Mouse (Mus musculus): ENCODE measurements at regions not wholly inside any gene's neighbourhood (a gene's known extent, or its start where the extent isn't known, plus 50 kb on each side); places are given as distances from the start of the nearest gene placed in this dataset.
A peak's percentile ranks its signal among the peaks of the same experiment; 100 is the strongest.

GRCm38 (mm10) chr15:37166744-37167143, 159.2 kb upstream of the Zfp706 start:
- DNase-seq (ENCODE audit: low spot score) = no peak

- DNase-seq (ENCODE audit: low spot score) = no peak
Observed at GRCm38 (mm10) chr15:37165887-37166507, 158.4 kb upstream of the Zfp706 start.

GRCm38 (mm10) chr15:37165216-37165615, 157.6 kb upstream of the Zfp706 start:
- no peak for DNase-seq (ENCODE audit: low spot score)

GRCm38 (mm10) chr15:37164191-37165135, 156.9 kb upstream of the Zfp706 start:
- no peak for DNase-seq (ENCODE audit: low spot score)

GRCm38 (mm10) chr15:37159956-37160355, 152.4 kb upstream of the Zfp706 start:
- DNase-seq (ENCODE audit: low spot score) = no peak

- no peak for DNase-seq (ENCODE audit: low spot score)
Observed at GRCm38 (mm10) chr15:37159349-37159748, 151.8 kb upstream of the Zfp706 start.

- no peak for DNase-seq (ENCODE audit: low spot score)
Observed at GRCm38 (mm10) chr15:37157386-37157785, 149.8 kb upstream of the Zfp706 start.

GRCm38 (mm10) chr15:37154934-37155333, 147.4 kb upstream of the Zfp706 start:
- no peak for DNase-seq (ENCODE audit: low spot score)

GRCm38 (mm10) chr15:37153177-37153576, 145.6 kb upstream of the Zfp706 start:
- no peak for DNase-seq (ENCODE audit: low spot score)

GRCm38 (mm10) chr15:37135590-37136164, 128.1 kb upstream of the Zfp706 start:
- peak; percentile 2 for DNase-seq (ENCODE audit: low spot score)

GRCm38 (mm10) chr15:37134913-37135589, 127.5 kb upstream of the Zfp706 start:
- DNase-seq (ENCODE audit: low spot score) = no peak

- DNase-seq (ENCODE audit: low spot score) = no peak
Observed at GRCm38 (mm10) chr15:37134386-37134785, 126.8 kb upstream of the Zfp706 start.

GRCm38 (mm10) chr15:37133916-37134315, 126.3 kb upstream of the Zfp706 start:
- DNase-seq (ENCODE audit: low spot score) = no peak

- no peak for DNase-seq (ENCODE audit: low spot score)
Observed at GRCm38 (mm10) chr15:37127681-37128080, 120.1 kb upstream of the Zfp706 start.

GRCm38 (mm10) chr15:37127170-37127569, 119.6 kb upstream of the Zfp706 start:
- DNase-seq (ENCODE audit: low spot score) = no peak

GRCm38 (mm10) chr15:37125823-37126222, 118.2 kb upstream of the Zfp706 start:
- DNase-seq (ENCODE audit: low spot score) = no peak

GRCm38 (mm10) chr15:37124951-37125350, 117.4 kb upstream of the Zfp706 start:
- no peak for DNase-seq (ENCODE audit: low spot score)

- DNase-seq (ENCODE audit: low spot score) = no peak
Observed at GRCm38 (mm10) chr15:37124299-37124698, 116.7 kb upstream of the Zfp706 start.

GRCm38 (mm10) chr15:37120381-37120780, 112.8 kb upstream of the Zfp706 start:
- peak; percentile 19 for DNase-seq (ENCODE audit: low spot score)

GRCm38 (mm10) chr15:37114119-37114518, 106.5 kb upstream of the Zfp706 start:
- peak; percentile 47 for DNase-seq (ENCODE audit: low spot score)

- DNase-seq (ENCODE audit: low spot score) = no peak
Observed at GRCm38 (mm10) chr15:37110462-37110861, 102.9 kb upstream of the Zfp706 start.

GRCm38 (mm10) chr15:37102035-37102555, 94.5 kb upstream of the Zfp706 start:
- DNase-seq (ENCODE audit: low spot score) = no peak
